Mouse (Mus musculus) cerebellum, adult 18-20 months (tissue): ENCODE measurements around the gene Cxcr6.
"Not testable (repeated sequence)": the region's sequence is repeated elsewhere in the genome, so short reads cannot be mapped to it uniquely, and the experiment has no call there.

Experiments used
- DNase-seq, 2 experiments: peaks; one replicate each; pipeline ENCODE4 v3.0.0; 2021

Gene Cxcr6

GRCm38 (mm10) chr9:123806267-123806666 is at the start of gene Cxcr6:
Gene Cxcr6, plus strand, starts transcription at chr9:123806475.
- no peak for DNase-seq

DNA sequence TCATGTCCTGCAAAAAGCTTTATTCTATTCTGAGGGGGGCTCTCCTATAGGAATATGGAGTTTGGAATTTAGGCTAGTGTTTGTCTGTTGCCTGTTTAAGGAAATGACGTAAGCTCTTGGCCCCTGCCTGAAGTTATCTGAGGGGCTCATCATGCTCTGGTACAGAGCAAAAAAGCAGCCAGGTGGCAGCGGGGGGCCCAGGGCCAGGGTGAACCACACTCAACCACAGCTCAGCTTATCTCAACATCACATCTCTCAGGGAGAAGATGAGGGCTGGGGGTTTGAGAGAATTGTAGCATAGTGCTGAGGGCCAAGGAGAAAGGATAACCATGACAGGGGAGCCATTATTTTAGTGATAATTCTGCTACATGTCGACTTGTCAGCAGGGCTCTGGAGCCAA is 49.5 kb upstream of the Cxcr6 start:
- no peak for DNase-seq

DNA sequence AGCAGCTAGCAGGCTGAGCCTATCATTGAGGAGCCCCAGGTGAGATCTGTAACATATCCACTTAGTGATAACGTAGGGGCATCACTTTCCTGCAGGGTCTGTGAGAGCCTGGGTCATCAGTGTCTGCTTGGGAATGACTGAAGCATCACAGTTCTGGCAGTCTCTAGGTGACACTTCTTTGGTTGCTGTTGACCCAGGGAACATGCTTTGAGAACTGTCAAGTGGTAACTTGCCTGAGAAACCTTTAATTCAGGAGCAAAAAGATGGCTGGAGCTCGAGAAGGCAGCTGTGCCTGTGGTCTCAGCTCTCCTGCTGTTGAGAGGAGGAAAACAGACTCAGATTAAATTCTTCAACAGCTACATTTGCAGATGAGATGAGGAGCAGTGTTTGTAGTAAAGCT is 48.9 kb upstream of the Cxcr6 start:
- DNase-seq = no peak

DNA sequence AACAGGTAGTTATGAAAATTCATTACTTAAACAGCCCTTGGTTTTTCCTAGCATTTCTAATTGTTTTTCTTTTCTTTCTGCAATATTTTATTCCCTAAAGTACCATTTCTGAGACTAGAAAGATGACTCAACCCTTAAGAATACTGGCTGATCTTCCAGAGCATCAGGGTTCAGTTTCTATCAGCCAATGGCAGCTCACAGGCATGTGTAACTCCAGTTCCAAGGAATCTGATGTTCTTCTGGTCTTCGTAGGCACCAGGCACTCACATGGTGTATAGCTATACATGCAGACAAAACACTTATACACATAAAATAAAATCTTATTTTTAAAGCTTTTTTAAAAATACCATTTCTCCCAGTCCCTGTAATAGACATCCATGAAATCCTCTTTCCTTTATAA is 48.1 kb upstream of the Cxcr6 start:
- DNase-seq = no peak

DNA sequence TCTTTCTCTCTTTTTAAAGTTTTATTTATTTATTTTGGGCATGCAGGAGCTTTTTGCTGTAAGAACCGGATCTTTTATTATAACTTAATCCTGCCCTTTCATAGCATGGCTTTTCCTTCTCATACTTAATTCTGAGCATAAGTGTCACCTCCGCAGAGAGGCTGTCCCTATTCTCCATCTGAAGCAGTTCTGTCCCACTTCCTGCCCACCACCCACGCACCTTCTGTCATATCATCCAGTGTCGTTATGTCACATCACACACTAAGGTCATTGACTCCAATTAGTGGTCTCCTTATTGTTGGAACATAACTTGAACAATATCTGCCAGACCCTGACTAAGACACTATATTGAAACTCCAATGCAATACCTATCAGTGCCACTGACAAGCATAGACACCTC is 47.6 kb upstream of the Cxcr6 start:
- no peak for DNase-seq

DNA sequence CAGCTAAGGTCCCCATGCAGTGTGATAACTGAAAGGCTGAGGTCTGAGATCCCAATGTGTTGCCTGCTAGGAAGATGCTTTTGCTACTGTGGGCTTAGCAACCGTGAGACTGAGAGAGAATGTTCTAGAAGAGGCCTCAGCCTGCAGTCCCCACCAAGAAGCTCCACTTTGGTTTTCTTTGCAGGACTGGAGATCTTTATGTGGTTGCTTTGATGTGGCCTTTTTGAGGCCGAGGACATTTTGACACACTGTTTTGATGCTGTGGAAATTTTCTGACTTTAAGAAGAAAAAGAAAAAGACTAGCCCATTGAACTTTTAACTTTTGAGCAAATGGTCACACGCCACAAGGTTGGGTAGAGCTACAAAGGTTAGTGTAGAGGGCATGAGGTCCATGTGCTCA is 45.5 kb upstream of the Cxcr6 start:
- DNase-seq = no peak

DNA sequence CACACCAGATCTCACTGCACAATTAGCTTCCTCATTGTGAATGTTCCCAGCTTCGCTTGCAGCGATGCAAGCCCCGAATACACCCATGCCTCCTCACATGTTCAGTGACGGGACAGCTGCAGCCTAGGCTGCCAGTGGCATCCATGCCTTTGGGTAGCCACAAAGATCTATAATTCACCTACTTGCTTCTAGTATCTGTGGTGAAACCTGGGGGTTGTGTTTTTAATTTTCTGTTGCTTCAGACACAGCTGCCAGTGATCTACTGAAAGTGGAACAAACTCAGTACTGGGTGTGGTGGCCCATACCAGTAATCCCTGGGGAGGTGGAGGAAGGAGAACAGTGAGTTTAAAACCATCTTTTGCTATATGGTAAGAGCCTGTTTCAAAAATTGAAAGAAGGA is 43.4 kb upstream of the Cxcr6 start:
- DNase-seq = no peak

- no peak for DNase-seq
These were observed 42.5 kb upstream of the Cxcr6 start for GRCm38 (mm10) chr9:123763771-123764170.

GRCm38 (mm10) chr9:123766996-123767395 is 39.3 kb upstream of the Cxcr6 start:
- DNase-seq = no peak

DNA sequence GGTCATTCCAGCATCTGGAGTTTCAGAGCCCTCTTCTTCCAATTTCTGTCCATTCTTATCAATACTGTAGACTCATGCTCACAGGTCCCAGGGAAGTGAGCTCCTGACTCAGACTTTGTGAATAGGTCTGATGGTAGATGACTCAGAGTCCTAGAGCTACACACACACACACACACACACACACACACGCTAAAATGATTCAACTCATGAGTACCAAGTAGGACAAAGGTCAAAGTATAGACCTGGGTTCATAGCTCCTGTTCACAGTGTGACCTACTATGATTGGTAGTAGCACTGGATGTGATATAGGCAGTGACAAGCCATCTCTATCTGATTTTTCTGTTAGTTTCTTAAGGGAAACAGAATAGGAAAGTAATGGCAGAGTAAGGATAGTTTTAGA is 37.8 kb upstream of the Cxcr6 start:
- no peak for DNase-seq

DNA sequence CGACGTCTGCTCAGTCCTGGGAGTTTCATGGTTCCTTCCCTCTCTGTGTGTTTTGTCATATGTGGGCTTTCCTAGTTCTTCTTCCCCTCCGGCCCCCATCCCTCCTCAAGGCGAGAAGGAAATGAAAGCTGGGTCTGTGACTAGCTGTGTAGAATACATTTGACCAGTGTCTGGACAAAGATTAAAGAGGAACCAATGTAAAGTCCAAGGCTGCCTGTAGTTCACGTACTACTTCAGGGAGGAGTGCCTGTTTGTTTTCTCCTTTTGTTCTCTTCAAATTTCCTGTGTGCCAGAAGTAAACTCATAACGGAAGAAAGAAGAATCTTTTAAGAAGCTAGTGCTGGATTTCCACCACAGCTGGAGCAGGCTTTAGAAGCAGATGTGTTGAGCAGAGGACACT is 36.7 kb upstream of the Cxcr6 start:
- DNase-seq = no peak

DNA sequence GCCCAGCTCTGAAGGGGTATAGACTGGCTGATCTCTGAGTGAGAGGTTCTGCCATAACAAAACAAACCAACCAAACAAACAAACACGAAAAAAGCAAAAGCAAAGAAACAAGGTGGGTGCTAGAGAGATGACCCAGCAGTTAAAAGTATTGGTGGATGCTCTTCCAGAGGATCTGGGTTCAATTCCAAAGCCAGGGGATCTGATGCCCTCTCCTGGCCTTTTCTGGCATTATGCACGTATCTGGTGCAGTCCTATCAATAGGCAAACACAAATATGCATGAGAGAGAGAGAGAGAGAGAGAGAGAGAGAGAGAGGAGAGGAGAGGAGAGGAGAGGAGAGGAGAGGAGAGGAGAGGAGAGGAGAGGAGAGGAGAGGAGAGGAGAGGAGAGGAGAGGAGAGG is 33.0 kb upstream of the Cxcr6 start:
- not testable (repeated sequence) for DNase-seq

DNA sequence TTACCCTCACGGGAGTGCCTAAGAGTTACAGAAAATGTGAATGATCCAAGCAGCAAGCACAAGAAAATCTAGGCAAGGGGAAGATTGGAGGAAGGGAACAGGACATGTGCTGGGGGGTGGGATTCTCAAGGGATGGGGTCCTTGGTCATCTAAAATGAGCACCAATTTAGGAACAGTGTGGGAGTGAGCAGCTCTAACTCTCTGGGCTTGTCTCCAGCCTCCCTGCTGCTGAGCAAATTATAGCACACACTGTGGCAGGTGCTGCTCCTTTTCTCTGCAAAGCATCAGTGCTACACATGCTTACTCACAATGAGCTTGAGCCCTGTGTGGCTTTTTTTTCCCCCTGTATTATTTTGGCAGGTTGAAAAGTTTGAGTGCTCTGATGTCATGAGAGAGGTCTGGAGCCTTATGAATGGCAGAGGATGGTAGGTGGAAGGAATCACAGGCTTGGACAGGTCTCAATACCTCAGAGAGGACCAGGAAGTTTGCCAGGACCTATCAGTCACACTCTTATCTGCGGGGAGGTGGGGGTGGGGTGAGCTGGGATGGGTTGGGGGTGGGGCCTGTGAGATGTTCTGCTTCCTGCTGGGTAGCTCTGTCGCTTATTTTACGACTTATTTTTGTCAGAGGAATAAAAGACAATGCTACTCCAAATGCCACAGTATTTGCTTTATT is 17.3 kb upstream of the Cxcr6 start:
- DNase-seq = no peak

- peak; percentile 29 to 31 for DNase-seq
These were observed 10.1 kb upstream of the Cxcr6 start for GRCm38 (mm10) chr9:123796174-123796573.

GRCm38 (mm10) chr9:123801527-123801926 is 4.7 kb upstream of the Cxcr6 start:
- DNase-seq = no peak

DNA sequence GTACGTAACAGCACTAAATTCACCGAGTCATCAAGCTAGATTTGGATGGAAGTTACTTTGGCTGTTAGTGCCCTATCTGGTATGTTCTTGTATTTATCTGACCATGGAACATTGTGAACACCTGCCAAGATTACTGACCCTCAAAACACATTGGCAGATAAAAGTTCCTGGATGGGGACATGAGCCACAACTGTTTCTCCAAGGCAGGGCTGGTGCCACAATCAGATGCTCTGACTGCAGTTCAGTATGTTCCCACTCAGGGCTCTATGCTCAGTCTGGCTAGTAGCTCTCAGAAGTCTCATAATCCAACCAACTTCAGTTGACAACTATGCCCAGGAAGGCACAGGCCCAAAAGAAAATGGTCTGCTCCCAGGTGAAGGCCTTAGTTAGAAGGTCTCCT is 3.9 kb upstream of the Cxcr6 start:
- DNase-seq = no peak

DNA sequence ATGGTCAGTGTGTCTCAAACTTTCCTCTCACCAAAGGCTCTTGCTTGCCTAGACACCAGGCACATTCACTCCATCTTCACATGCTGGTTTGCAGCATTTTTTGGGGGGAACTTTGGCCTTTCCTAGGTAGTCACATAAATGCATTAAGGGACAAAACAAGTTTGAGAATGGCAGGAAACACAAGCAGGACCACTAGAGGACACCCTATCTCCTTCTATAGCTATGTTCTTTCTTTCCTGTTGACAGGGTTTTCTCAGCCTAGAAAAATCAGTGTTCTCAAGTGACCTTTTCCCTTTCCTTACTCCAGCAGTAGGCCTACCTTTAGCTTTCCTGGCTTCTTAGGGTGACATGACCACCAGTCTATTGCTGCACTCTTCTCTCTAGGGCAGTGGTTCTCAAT is 3.4 kb upstream of the Cxcr6 start:
- no peak for DNase-seq

DNA sequence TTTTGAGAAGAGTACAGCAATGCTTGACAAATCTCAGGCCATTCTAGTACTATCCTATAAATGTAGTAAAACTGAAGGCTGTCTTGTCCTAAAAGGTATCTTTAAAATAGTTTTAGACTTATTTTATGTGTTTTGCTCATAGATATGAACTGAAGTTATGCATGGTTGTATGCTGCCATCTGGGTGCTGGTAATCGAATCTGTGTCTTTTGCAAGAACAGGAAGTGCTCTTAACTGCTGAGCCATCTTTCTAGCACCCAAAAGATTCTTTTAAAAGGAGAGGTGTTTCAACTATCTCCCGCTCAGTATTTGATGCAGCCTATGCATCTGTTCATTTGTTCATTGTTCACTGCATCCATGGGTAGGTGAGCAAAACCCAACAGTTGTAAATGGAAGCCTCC is 1.0 kb upstream of the Cxcr6 start:
- DNase-seq = no peak

DNA sequence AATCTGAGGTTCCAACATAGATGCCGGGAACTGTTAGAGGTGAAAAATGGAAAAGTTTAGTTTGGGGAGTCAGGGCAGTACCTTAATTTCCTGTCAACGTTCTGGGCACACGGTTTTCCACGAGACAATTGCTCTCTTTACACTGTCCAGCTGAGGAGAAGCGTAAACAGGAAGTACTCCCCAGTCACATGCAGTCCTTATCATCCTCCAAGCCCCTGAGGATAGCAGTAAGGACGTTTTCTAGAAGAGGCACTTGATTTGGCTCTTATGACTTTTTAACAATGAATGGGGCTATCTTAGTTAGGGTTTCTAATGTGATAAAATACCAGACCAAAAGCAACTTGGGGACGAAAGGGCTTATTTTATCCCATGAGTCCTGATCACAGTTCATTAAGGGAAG is 2.3 kb downstream of the Cxcr6 start:
- no peak for DNase-seq

DNA sequence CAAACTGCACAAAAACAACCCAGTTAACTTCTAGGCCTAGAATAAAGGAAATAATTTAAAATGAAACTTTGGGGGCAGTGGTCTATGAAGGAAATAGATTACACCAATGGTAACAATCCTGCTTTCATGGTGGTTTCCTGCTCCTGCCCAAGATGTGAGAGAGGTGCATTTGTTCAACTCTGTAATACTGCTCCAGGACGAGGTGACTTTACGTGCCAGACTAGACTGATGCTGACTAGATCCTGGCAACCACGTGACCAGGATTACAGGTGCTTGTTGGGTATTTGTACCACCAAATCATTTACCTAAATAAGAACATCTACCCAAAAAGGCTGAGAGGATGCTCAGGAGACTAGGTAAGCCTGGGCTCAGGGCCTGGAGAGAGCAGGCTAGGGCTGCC is 5.6 kb downstream of the Cxcr6 start:
- no peak for DNase-seq

- no peak for DNase-seq
These were observed 8.1 kb downstream of the Cxcr6 start for GRCm38 (mm10) chr9:123814326-123814725.

GRCm38 (mm10) chr9:123814821-123815220 is 8.5 kb downstream of the Cxcr6 start:
- peak; percentile 56 to 60 for DNase-seq

DNA sequence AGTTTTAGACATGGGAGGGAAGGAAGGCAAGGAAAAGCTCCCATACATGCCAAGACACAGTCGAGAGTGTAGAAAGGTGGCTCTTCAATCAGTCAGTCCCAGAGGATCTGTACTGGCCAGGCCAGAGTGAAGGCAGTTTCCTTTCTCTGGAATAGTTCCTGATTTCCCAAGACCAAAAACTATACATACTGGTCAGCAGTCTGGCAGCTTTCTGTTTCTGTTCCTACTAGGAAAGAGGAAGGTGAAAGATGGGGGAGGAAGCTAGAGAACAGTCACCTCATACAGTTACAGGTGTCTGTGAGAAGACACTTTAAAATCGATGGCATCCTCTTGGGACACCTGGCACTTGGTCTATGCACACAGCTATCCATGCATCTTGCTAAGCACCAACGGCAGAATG is 9.2 kb downstream of the Cxcr6 start:
- DNase-seq = no peak

GRCm38 (mm10) chr9:123815996-123816395 is 9.7 kb downstream of the Cxcr6 start:
- DNase-seq = peak; percentile 22 to 48

GRCm38 (mm10) chr9:123818601-123819000 is 12.3 kb downstream of the Cxcr6 start:
- DNase-seq = no peak

- no peak for DNase-seq
These were observed 20.4 kb downstream of the Cxcr6 start for GRCm38 (mm10) chr9:123826631-123827030.
